Mouse (Mus musculus) bone marrow, adult 2 months (tissue): ENCODE data around the gene Itgb7.

Source experiments
- CTCF ChIP-seq: fragments of 200-500 bp; IDR thresholded peaks from 2 replicates; pipeline ENCODE4 v1.5.1; 2011; ENCODE audit warnings: low read length, control low read depth; ENCODE audit not compliant: control insufficient read depth, insufficient read depth
- POLR2A ChIP-seq: fragments of 200-500 bp; IDR thresholded peaks from 2 replicates; pipeline ENCODE4 v1.6.1; 2011; ENCODE audit warnings: low read depth, mild to moderate bottlenecking, control low read depth, low read length, borderline replicate concordance; ENCODE audit not compliant: control insufficient read depth

DNA sequence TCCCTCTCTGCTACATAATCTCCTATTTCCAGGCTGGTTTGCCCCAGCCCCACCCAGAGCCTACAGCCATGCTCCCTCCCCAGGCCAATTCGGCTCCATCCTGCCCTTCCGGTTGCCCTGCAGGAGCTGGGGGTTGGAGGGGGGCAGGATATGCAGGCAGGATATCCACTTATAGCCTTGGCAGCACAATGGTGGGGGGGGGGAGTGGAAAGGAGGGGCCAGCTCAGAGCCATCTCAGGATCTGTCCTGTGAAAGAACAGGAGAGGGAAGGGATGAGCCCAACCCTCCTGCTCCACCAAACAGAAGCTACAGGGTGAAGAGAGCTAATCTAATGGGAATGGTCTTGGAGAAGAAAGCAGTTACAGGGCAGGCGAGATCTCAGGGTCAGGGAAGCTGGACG, 8.9 kb upstream of the Itgb7 start:
- TF ChIP-seq CTCF (no peak), POLR2A (no peak)
